Mouse (Mus musculus) lung, embryonic 15.5 days (tissue): ENCODE data around the gene Ppp2r5c. TPM values are rescaled to one million over a fixed set of nuclear protein-coding genes. Genes with fewer than 3 reads are reported as not detected.

Experiments
- ATAC-seq: fragments of 200-750 bp; cut with Nextera tagmentation; 2 replicates; pipeline ENCODE4 v1.8.0; 2017; ENCODE audit warnings: moderate number of reproducible peaks, borderline replicate concordance; ENCODE audit not compliant: low FRiP score, low TSS enrichment; ENCODE audit errors: extremely low read depth
- H3K27ac ChIP-seq: fragments of 300-500 bp; sonication (generic); 2 replicates; pipeline ENCODE4 v1.5.1; 2015; ENCODE audit warnings: moderate library complexity, mild to moderate bottlenecking, inconsistent platforms
- H3K27me3 ChIP-seq: fragments of 300-500 bp; sonication (generic); 2 replicates; pipeline ENCODE4 v1.6.1; 2015; ENCODE audit warnings: inconsistent platforms
- H3K36me3 ChIP-seq: fragments of 300-500 bp; sonication (generic); 2 replicates; pipeline ENCODE4 v1.6.1; 2015; ENCODE audit warnings: inconsistent platforms
- H3K4me1 ChIP-seq: fragments of 300-500 bp; sonication (generic); 2 replicates; pipeline ENCODE4 v1.6.1; 2015; ENCODE audit warnings: inconsistent platforms
- H3K4me2 ChIP-seq: fragments of 300-500 bp; sonication (generic); 2 replicates; pipeline ENCODE4 v1.6.1; 2015; ENCODE audit warnings: inconsistent platforms, mild to moderate bottlenecking, moderate library complexity
- H3K4me3 ChIP-seq: fragments of 300-500 bp; sonication (generic); 2 replicates; pipeline ENCODE4 v1.5.1; 2015; ENCODE audit warnings: mild to moderate bottlenecking, inconsistent platforms
- H3K9ac ChIP-seq: fragments of 300-500 bp; sonication (generic); 2 replicates; pipeline ENCODE4 v1.6.1; 2015; ENCODE audit warnings: inconsistent platforms
- H3K9me3 ChIP-seq: fragments of 300-500 bp; sonication (generic); 2 replicates; pipeline ENCODE4 v1.6.1; 2016; ENCODE audit warnings: inconsistent platforms
- WGBS: fragments of 180-500 bp; shearing (Covaris S2); methylation state at CpG from one replicate; pipeline ENCODE4 v1.1.7; 2015; 5-methylcytosine and 5-hydroxymethylcytosine counted together
- polyA plus RNA-seq: library from polyadenylated mRNA; unstranded; fragments of >200 nt; fragmentation: Nextera tagmentation; extraction: Ambion mirVana; gene quantifications from 2 replicates; pipeline ENCODE4 v1.2.1, GENCODE M21; 2015

Ppp2r5c gene
- polyA plus RNA-seq, 1 experiment from 2014 or later, result 171 TPM

- H3K4me1 ChIP-seq, result peaks cover 42% of the 10 kb centered on the region
- H3K27me3 ChIP-seq, result no peaks in the 10 kb centered on the region
- H3K4me3 ChIP-seq, result no peak overlapping the region
- ATAC-seq, result no peak
- H3K9me3 ChIP-seq, result no peaks in the 10 kb centered on the region
- WGBS, result 64% methylated on average over 5 of the region's 5 CpGs
- no peak overlapping the region for H3K4me2 ChIP-seq
- H3K27ac ChIP-seq, result no peak overlapping the region
- no peak overlapping the region for H3K9ac ChIP-seq
- H3K36me3 ChIP-seq, result no peaks in the 10 kb centered on the region
Measured at GRCm38 (mm10) chr12:110506046-110506445, 59.1 kb downstream of the Ppp2r5c start.

- Histone ChIP-seq H3K4me3 (no peak overlapping the region), H3K4me1 (peaks cover 59% of the 10 kb centered on the region), H3K9ac (no peak overlapping the region), H3K4me2 (no peak overlapping the region), H3K27me3 (no peaks in the 10 kb centered on the region), H3K9me3 (no peaks in the 10 kb centered on the region), H3K36me3 (no peaks in the 10 kb centered on the region), H3K27ac (no peak overlapping the region)
- ATAC-seq, result no peak
- 57% methylated on average over 9 of the region's 9 CpGs for WGBS
Measured at GRCm38 (mm10) chr12:110507714-110508297, 60.9 kb downstream of the Ppp2r5c start.

GRCm38 (mm10) chr12:110508680-110509079 is 61.8 kb downstream of the Ppp2r5c start:
- Histone ChIP-seq H3K4me1 (peaks cover 61% of the 10 kb centered on the region), H3K4me3 (no peak overlapping the region), H3K27me3 (no peaks in the 10 kb centered on the region), H3K9me3 (no peaks in the 10 kb centered on the region), H3K4me2 (no peak overlapping the region), H3K27ac (no peak overlapping the region), H3K9ac (no peak overlapping the region), H3K36me3 (no peaks in the 10 kb centered on the region)
- ATAC-seq, result no peak
- WGBS, result 87% methylated on average over 5 of the region's 5 CpGs

- Histone ChIP-seq H3K9me3 (no peaks in the 10 kb centered on the region), H3K4me2 (no peak overlapping the region), H3K36me3 (no peaks in the 10 kb centered on the region), H3K4me3 (no peak overlapping the region), H3K9ac (no peak overlapping the region), H3K27ac (peak overlapping the region; percentile 82), H3K27me3 (no peaks in the 10 kb centered on the region), H3K4me1 (peaks cover 51% of the 10 kb centered on the region)
- WGBS, result 47% methylated on average over 9 of the region's 9 CpGs
- no peak for ATAC-seq
Measured at GRCm38 (mm10) chr12:110510171-110510871, 63.4 kb downstream of the Ppp2r5c start.

GRCm38 (mm10) chr12:110511201-110511600 is 64.3 kb downstream of the Ppp2r5c start:
- WGBS, result 78% methylated on average over 12 of the region's 12 CpGs
- H3K9ac ChIP-seq, result no peak overlapping the region
- no peaks in the 10 kb centered on the region for H3K36me3 ChIP-seq
- H3K4me1 ChIP-seq, result peaks cover 45% of the 10 kb centered on the region
- H3K9me3 ChIP-seq, result no peaks in the 10 kb centered on the region
- H3K4me2 ChIP-seq, result no peak overlapping the region
- ATAC-seq, result no peak
- no peak overlapping the region for H3K27ac ChIP-seq
- no peak overlapping the region for H3K4me3 ChIP-seq
- no peaks in the 10 kb centered on the region for H3K27me3 ChIP-seq

- Histone ChIP-seq H3K4me1 (peaks cover 45% of the 10 kb centered on the region), H3K27ac (0 out of 2 replicates have a peak overlapping the region, but pooled peaks have one; percentile 19), H3K4me3 (no peak overlapping the region), H3K4me2 (no peak overlapping the region), H3K36me3 (no peaks in the 10 kb centered on the region), H3K9me3 (no peaks in the 10 kb centered on the region), H3K27me3 (no peaks in the 10 kb centered on the region), H3K9ac (no peak overlapping the region)
- WGBS, result 72% methylated on average over 9 of the region's 9 CpGs
- ATAC-seq, result no peak
Measured at GRCm38 (mm10) chr12:110511856-110512433, 65.0 kb downstream of the Ppp2r5c start.

- no peaks in the 10 kb centered on the region for H3K27me3 ChIP-seq
- 70% methylated on average over 7 of the region's 7 CpGs for WGBS
Measured at GRCm38 (mm10) chr12:110512884-110513283, 66.0 kb downstream of the Ppp2r5c start.

GRCm38 (mm10) chr12:110515676-110516075 is 68.8 kb downstream of the Ppp2r5c start:
- no peak overlapping the region for H3K27ac ChIP-seq
- no peak for ATAC-seq
- no peak overlapping the region for H3K9ac ChIP-seq
- H3K4me3 ChIP-seq, result no peak overlapping the region
- H3K4me1 ChIP-seq, result peaks cover 25% of the 10 kb centered on the region
- no peaks in the 10 kb centered on the region for H3K27me3 ChIP-seq
- WGBS, result 84% methylated on average over 8 of the region's 8 CpGs
- no peak overlapping the region for H3K4me2 ChIP-seq
- no peaks in the 10 kb centered on the region for H3K36me3 ChIP-seq
- H3K9me3 ChIP-seq, result no peaks in the 10 kb centered on the region

More at GRCm38 (mm10) chr12:110512884-110513283, 66.0 kb downstream of the Ppp2r5c start:
- H3K27ac ChIP-seq, result no peak overlapping the region
- no peak overlapping the region for H3K9ac ChIP-seq
- no peak for ATAC-seq
- H3K36me3 ChIP-seq, result no peaks in the 10 kb centered on the region
- no peaks in the 10 kb centered on the region for H3K9me3 ChIP-seq
- no peak overlapping the region for H3K4me3 ChIP-seq
- H3K4me2 ChIP-seq, result no peak overlapping the region
- peaks cover 45% of the 10 kb centered on the region for H3K4me1 ChIP-seq

GRCm38 (mm10) chr12:110520236-110520987 is 73.5 kb downstream of the Ppp2r5c start:
- Histone ChIP-seq H3K4me3 (no peak overlapping the region), H3K9ac (no peak overlapping the region), H3K4me2 (no peak overlapping the region), H3K27me3 (no peaks in the 10 kb centered on the region), H3K36me3 (peaks cover 28% of the 10 kb centered on the region), H3K4me1 (0 out of 2 replicates have a peak, but pooled peaks cover 3% of the 10 kb centered on the region), H3K9me3 (no peaks in the 10 kb centered on the region), H3K27ac (no peak overlapping the region)
- no peak for ATAC-seq
- 58% methylated on average over 15 of the region's 15 CpGs for WGBS

GRCm38 (mm10) chr12:110523526-110523925 is 76.6 kb downstream of the Ppp2r5c start:
- Histone ChIP-seq H3K4me2 (no peak overlapping the region), H3K27ac (no peak overlapping the region), H3K4me3 (no peak overlapping the region), H3K4me1 (no peaks in the 10 kb centered on the region), H3K9me3 (no peaks in the 10 kb centered on the region), H3K9ac (no peak overlapping the region), H3K27me3 (no peaks in the 10 kb centered on the region), H3K36me3 (peaks cover 36% of the 10 kb centered on the region)
- ATAC-seq, result no peak
- 82% methylated on average over 5 of the region's 5 CpGs for WGBS

GRCm38 (mm10) chr12:110532711-110533110 is 85.8 kb downstream of the Ppp2r5c start:
- Histone ChIP-seq H3K36me3 (peaks cover 8% of the 10 kb centered on the region; the same call in 1 of the 2 replicates), H3K9me3 (no peaks in the 10 kb centered on the region), H3K4me2 (no peak overlapping the region), H3K4me1 (no peaks in the 10 kb centered on the region), H3K4me3 (no peak overlapping the region), H3K27me3 (no peaks in the 10 kb centered on the region), H3K27ac (no peak overlapping the region), H3K9ac (no peak overlapping the region)
- no peak for ATAC-seq
- WGBS, result 88% methylated on average over 6 of the region's 6 CpGs
